Mouse (Mus musculus) stomach, embryonic 14.5 days (tissue): ENCODE data around the gene Trim3. TPM values are rescaled to one million over a fixed set of nuclear protein-coding genes. Genes with fewer than 3 reads are reported as not detected.

ENCODE experiments used
- ATAC-seq: fragments of 200-750 bp; cut with Nextera tagmentation; 2 replicates; pipeline ENCODE4 v1.8.0; 2017; ENCODE audit warnings: low read depth, moderate TSS enrichment; ENCODE audit not compliant: insufficient number of reproducible peaks, insufficient read depth, low FRiP score
- H3K27ac ChIP-seq: fragments of 300-500 bp; sonication (generic); 2 replicates; pipeline ENCODE4 v1.5.1; 2014; ENCODE audit warnings: mild to moderate bottlenecking, low read length, moderate library complexity, mixed read lengths
- H3K27me3 ChIP-seq: fragments of 300-500 bp; sonication (generic); 2 replicates; pipeline ENCODE4 v1.6.1; 2014; ENCODE audit warnings: low read length, control low read depth, mixed read lengths; ENCODE audit not compliant: control insufficient read depth, insufficient read depth
- H3K36me3 ChIP-seq: fragments of 300-500 bp; sonication (generic); 2 replicates; pipeline ENCODE4 v1.6.1; 2014; ENCODE audit warnings: mild to moderate bottlenecking, control low read depth, low read length, moderate library complexity, mixed read lengths; ENCODE audit not compliant: control insufficient read depth, insufficient read depth
- H3K4me1 ChIP-seq: fragments of 300-500 bp; sonication (generic); 2 replicates; pipeline ENCODE4 v1.6.1; 2014; ENCODE audit warnings: low read length, control low read depth, mixed read lengths; ENCODE audit not compliant: control insufficient read depth, insufficient read depth
- H3K4me2 ChIP-seq: fragments of 300-500 bp; sonication (generic); replicated peaks from 2 replicates; pipeline ENCODE4 v1.6.1; 2014; ENCODE audit warnings: low read depth, low read length, control low read depth
- H3K4me3 ChIP-seq: fragments of 300-500 bp; sonication (generic); 2 replicates; pipeline ENCODE4 v1.5.1; 2014; ENCODE audit warnings: low read depth, low read length, control low read depth
- H3K9ac ChIP-seq: fragments of 300-500 bp; sonication (generic); replicated peaks from 2 replicates; pipeline ENCODE4 v1.6.1; 2014; ENCODE audit warnings: low read depth, mild to moderate bottlenecking, control low read depth, low read length, moderate library complexity, mixed read lengths
- H3K9me3 ChIP-seq: fragments of 300-500 bp; sonication (generic); 2 replicates; pipeline ENCODE4 v1.6.1; 2016; ENCODE audit warnings: low read depth, low read length, control low read depth; ENCODE audit not compliant: control insufficient read depth
- WGBS: fragments of 180-500 bp; shearing (Covaris S2); extraction: QIAGEN DNeasy Blood & Tissue Kit; methylation state at CpG from one replicate; pipeline ENCODE4 v1.1.7; 2014; 5-methylcytosine and 5-hydroxymethylcytosine counted together
- polyA plus RNA-seq: library from polyadenylated mRNA; unstranded; fragments of >200 nt; fragmentation: Nextera tagmentation; extraction: Ambion mirVana; gene quantifications from 2 replicates; pipeline ENCODE4 v1.2.1, GENCODE M21; 2014

Trim3 gene
- 28.8 and 29.1 TPM in 2 replicates for polyA plus RNA-seq

DNA sequence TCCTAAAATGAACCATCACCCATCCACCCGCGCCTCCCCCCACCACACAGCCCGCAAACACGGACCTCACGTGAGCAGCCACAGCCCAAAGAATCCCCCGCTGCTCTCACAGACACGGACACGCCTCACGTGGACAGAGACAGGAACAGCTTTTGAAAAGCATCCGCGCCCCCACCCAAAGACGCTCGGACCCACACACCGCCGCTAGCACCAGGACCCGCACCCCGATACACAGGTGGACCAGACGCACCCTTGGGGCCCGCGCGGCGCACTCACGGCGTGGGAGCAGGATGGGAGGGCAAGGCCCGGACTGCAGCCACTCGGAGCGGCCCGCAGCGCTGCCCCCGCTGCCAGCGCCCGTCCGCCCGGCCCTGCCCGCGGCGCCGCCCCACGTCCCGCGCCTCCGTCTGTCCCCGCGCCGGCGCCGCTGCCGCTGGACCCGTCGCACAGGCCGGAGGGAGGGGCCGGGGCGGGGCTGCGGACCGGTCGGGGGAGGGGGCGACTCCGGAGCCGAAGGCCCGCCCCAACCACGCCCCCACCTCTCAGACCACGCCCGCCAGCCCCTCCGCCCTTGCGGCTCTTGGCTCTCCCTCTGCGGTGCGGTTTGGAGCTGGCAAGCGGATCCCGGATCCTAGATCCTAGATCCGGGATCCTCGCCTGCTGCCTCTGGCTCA lies at the start of gene Trim3:
Gene Trim3 (minus strand): TSS at position 445 of the 674 bp plus-strand sequence.
- Histone ChIP-seq H3K9ac (peak within 1 kb of the TSS; percentile 72), H3K9me3 (no peaks in the 10 kb centered on the region), H3K27ac (peak within 1 kb of the TSS; percentile 52; the same call in 1 of the 2 replicates), H3K4me3 (peak within 1 kb of the TSS; percentile 84), H3K4me2 (peak within 1 kb of the TSS; percentile 73), H3K27me3 (no peaks in the 10 kb centered on the region), H3K36me3 (peaks cover 20% of the 10 kb centered on the region), H3K4me1 (peaks cover 20% of the 10 kb centered on the region)
- WGBS: 1% methylated on average over 57 of the region's 71 CpGs
- ATAC-seq: peak; percentile 91

DNA sequence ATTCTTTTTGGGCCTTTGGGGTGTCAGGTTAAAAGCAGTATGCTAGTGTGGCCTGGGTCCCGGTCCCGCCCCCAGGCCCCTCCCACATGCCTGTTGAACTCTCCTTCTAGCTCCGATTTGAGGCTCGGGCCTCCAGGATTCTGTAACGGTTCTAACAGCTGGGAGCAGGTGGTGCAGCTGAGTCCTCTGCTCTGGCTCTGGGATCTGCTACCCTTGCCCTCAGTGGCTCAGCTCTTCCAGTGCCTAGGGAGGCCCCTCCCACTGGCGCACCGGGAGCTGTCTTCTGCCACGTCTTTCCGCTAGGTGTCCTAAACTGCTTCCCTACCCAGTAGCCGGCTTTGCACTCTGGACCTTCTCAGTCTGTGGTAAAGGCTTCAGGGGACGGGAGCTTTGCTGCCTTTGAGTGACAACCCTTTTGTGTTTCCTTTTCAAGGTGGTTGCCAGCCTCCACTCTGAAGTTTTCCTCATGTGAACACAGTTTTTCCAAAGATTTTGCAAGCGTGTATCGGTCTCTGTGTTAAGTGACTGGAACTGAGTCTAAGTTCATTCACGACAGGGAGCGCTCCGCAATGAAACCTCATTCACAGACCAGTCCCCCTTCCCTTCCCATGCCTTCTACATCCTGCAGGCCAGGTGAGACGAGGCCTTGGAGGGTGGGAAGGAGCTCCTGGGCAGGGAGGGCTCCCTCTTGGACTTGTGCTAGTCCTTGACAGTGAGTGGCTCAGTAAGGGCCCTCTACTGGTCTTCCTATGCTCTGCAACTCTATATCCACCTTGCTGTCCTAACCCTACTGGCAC lies 17.5 kb upstream of the Trim3 start, which contains the start of gene Dnhd1:
Gene Dnhd1 (plus strand): TSS at position 189 of the 797 bp plus-strand sequence.
- Histone ChIP-seq H3K36me3 (no peaks in the 10 kb centered on the region), H3K9me3 (no peaks in the 10 kb centered on the region), H3K27ac (peak within 1 kb of the TSS; percentile 23; the same call in 1 of the 2 replicates), H3K4me3 (peak within 1 kb of the TSS; percentile 29), H3K27me3 (no peaks in the 10 kb centered on the region), H3K4me1 (no peaks in the 10 kb centered on the region), H3K9ac (peak within 1 kb of the TSS; percentile 11; the same call in 1 of the 2 replicates), H3K4me2 (peak within 1 kb of the TSS; percentile 64)
- ATAC-seq: peak; percentile 92
- WGBS: 2% methylated on average over 17 of the region's 17 CpGs

DNA sequence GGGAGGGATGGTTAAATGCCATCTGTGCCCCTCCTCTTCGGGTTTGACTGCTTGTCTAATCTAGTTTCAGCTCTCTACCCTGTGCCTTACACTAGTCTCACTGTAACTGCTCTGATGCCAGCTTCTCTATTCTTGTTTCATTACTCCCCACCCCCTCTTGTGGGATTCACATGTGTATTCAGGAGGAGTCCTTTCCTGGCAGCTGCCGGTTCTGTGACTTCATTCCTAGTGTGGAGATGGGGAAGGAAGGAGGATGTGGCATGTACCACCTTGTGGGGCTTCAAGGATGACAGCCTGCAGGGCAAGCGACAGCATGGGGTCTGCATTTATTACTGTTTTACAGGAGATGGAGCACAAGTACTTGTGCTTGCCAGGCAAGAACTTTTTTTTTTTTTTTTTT lies 8.6 kb upstream of the Trim3 start:
- peaks cover 20% of the 10 kb centered on the region for H3K36me3 ChIP-seq
- 0 out of 2 replicates have a peak overlapping the region, but pooled peaks have one; percentile 15 for H3K27ac ChIP-seq
- no peak overlapping the region for H3K9ac ChIP-seq
- H3K27me3 ChIP-seq: no peaks in the 10 kb centered on the region
- peak overlapping the region; percentile 95 for H3K4me2 ChIP-seq
- no peak for ATAC-seq
- peaks cover 15% of the 10 kb centered on the region for H3K4me1 ChIP-seq
- WGBS: 79% methylated on average over 3 of the region's 3 CpGs
- no peak overlapping the region for H3K4me3 ChIP-seq
- H3K9me3 ChIP-seq: no peaks in the 10 kb centered on the region

DNA sequence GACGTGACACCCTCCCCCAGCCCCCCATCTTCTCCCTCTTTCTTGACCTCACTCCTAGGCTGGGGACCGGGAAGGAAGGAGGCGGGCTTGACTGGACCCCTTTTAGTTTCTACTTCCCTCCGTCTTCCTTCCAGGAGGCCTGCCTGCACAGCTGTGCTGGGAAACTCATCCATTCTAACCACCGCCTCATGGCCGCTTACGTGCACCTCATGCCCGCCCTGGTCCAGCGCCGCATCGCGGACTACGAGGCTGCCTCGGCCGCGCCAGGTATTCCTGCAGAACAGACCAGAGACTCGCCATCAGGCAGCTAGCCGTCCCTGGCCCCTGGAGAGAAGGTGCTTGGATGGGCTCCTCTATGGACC lies 7.5 kb upstream of the Trim3 start:
- H3K4me1 ChIP-seq: peaks cover 15% of the 10 kb centered on the region
- H3K9me3 ChIP-seq: no peaks in the 10 kb centered on the region
- peak overlapping the region; percentile 86 for H3K27ac ChIP-seq
- H3K4me3 ChIP-seq: peak overlapping the region; percentile 67
- H3K36me3 ChIP-seq: peaks cover 29% of the 10 kb centered on the region
- WGBS: under 1% methylated on average over 18 of the region's 18 CpGs
- no peaks in the 10 kb centered on the region for H3K27me3 ChIP-seq
- ATAC-seq: no peak
- peak overlapping the region; percentile 95 for H3K4me2 ChIP-seq
- peak overlapping the region; percentile 65 for H3K9ac ChIP-seq

DNA sequence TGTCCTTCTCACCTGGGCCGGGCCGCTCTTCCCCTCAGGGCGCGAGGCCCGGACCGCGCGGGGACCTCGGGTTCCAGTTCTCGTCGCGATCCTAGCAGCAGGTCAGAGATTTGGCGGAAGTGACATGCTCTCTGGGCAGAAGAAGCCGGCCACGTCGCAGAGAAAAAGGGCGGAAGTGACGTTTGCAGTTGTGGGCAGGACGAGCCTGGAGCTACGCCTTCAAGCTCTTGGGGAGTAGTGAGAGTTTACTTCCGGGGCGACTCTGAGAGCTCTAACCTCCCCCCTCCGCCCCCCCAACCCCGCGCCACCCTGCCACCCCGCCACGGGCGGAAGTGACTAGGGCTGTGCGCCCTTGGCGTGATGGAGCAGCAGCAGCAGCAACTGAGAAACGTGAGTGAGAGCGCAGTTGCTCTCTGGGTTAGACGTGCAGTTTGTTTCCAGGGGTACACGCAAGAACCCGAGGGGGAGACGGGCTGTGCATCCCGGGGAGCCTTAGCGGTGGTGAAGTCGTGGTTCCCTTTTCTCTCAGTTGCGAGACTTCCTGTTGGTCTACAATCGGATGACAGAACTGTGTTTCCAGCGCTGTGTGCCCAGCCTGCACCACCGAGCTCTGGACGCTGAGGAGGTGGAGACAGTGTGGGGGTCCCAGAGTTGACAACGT lies 7.0 kb upstream of the Trim3 start, which contains the start of the genes Arfip2 and Gm45799:
Gene Arfip2 (minus strand): TSS at position 184 of the 661 bp plus-strand sequence.
Gene Gm45799 (plus strand): TSS at position 320 of the 661 bp plus-strand sequence.
- ATAC-seq: peak; percentile 96
- no peaks in the 10 kb centered on the region for H3K9me3 ChIP-seq
- H3K27ac ChIP-seq: peak within 1 kb of the TSS; percentile 86
- peaks cover 32% of the 10 kb centered on the region for H3K36me3 ChIP-seq
- peak within 1 kb of the TSS; percentile 65 for H3K9ac ChIP-seq
- peak within 1 kb of the TSS; percentile 95 for H3K4me2 ChIP-seq
- no peaks in the 10 kb centered on the region for H3K27me3 ChIP-seq
- peaks cover 15% of the 10 kb centered on the region for H3K4me1 ChIP-seq
- peak within 1 kb of the TSS; percentile 67 for H3K4me3 ChIP-seq
- WGBS: under 1% methylated on average over 45 of the region's 45 CpGs

DNA sequence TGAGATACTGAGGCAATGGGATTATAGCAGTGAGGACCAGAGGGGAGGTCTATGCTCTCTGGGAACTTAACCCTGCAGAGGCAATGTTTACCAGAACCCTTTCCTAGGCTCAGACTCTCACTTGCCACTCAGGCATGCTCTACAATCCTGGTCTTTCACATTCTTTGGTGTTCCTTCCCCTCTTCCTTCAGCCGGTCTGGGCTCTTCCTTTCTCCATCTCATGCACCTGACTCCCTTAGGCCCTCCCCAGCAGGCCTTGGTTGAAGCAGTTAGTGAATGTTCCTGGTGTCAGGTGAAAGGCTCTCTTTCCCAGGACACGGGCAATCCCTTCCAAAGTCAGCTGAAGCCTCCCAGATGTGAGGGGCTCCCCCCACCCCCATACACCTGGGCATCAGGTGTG lies 6.4 kb upstream of the Trim3 start, which contains the start of gene Timm10b:
Gene Timm10b (plus strand): TSS at position 301 of the 400 bp plus-strand sequence.
- H3K4me2 ChIP-seq: peak within 1 kb of the TSS; percentile 95
- H3K4me1 ChIP-seq: peaks cover 15% of the 10 kb centered on the region
- 2% methylated on average over 2 of the region's 2 CpGs for WGBS
- H3K27me3 ChIP-seq: no peaks in the 10 kb centered on the region
- no peak for ATAC-seq
- H3K9ac ChIP-seq: peak within 1 kb of the TSS; percentile 65
- H3K4me3 ChIP-seq: peak within 1 kb of the TSS; percentile 67
- peaks cover 32% of the 10 kb centered on the region for H3K36me3 ChIP-seq
- peak within 1 kb of the TSS; percentile 86 for H3K27ac ChIP-seq
- H3K9me3 ChIP-seq: no peaks in the 10 kb centered on the region

DNA sequence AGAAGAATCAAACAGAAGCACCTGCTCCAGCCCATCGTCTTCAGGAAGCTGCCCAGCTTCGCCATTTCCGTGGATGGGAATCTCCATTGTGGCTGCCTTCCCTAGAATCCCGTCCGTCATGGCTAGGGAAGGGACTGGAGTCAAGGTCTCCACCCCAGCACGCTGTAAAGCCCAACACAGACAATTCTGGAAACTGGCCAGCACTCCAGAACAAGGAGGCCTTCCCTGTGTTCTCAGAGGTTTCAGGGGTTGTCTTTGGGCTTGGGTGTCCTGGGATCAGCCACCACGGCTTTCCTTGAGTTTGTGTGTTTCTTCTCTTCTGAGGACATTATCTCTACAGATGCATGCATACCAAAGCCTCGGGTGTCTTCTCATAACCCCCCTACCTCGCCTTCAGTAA lies 5.9 kb upstream of the Trim3 start:
- 69% methylated on average over 9 of the region's 9 CpGs for WGBS
- no peak for ATAC-seq

DNA sequence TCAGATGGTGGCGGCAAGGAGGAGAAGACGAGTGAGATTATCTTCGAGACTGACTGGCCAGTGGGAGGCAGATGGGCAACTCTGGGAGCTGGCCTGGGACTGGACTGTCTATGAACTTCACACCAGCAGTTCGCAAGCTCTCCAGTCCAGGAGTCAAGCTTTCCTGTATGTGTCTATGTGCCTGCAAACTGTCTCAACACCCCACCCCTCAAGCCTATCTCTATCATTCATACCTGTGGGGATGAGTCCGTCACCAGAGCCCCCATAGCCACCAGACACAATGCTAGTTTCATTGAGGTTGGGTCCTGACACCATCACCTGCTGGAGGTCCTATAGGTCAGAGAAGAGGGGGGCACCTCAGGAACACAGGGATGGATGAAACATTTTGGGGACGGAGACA lies 5.4 kb upstream of the Trim3 start:
- peaks cover 32% of the 10 kb centered on the region for H3K36me3 ChIP-seq
- no peaks in the 10 kb centered on the region for H3K27me3 ChIP-seq
- no peak overlapping the region for H3K9ac ChIP-seq
- no peak overlapping the region for H3K4me3 ChIP-seq
- 94% methylated on average over 6 of the region's 6 CpGs for WGBS
- ATAC-seq: no peak
- H3K9me3 ChIP-seq: no peaks in the 10 kb centered on the region
- H3K27ac ChIP-seq: no peak overlapping the region
- H3K4me1 ChIP-seq: peaks cover 17% of the 10 kb centered on the region
- no peak overlapping the region; the same call in 1 of the 2 replicates for H3K4me2 ChIP-seq

More for the DNA sequence above, 5.9 kb upstream of the Trim3 start:
- peak overlapping the region; percentile 43 for H3K9ac ChIP-seq
- no peak overlapping the region for H3K27ac ChIP-seq
- H3K9me3 ChIP-seq: no peaks in the 10 kb centered on the region
- peaks cover 15% of the 10 kb centered on the region for H3K4me1 ChIP-seq
- peaks cover 32% of the 10 kb centered on the region for H3K36me3 ChIP-seq
- H3K27me3 ChIP-seq: no peaks in the 10 kb centered on the region
- H3K4me2 ChIP-seq: peak overlapping the region; percentile 95
- peak overlapping the region; percentile 67 for H3K4me3 ChIP-seq
